Mouse (Mus musculus): ENCODE data around the gene Homer3. TPM values are rescaled to one million over a fixed set of nuclear protein-coding genes. Genes with fewer than 3 reads are reported as not detected.

Homer3 gene
- total and polyA plus RNA-seq, 2 experiments from 2014 or later, result 21.2 to 40.3 TPM

GRCm38 (mm10) chr8:70343696-70344095, 61.1 kb downstream of the Homer3 start:
- ATAC-seq, result peak; percentile 68; the same call in 1 of the 2 replicates
- 53% methylated on average over 6 of the region's 6 CpGs for WGBS
- H3K36me3 ChIP-seq (ENCODE audit: insufficient read depth, low read length), result peaks cover 35% of the 10 kb centered on the region

More at GRCm38 (mm10) chr8:70343696-70344095, 61.1 kb downstream of the Homer3 start:
- Histone ChIP-seq H3K4me1 (ENCODE audit: insufficient read depth, low read length) (no peaks in the 10 kb centered on the region), H3K4me3 (ENCODE audit: low read length) (no peak overlapping the region), H3K9ac (replicated peaks; ENCODE audit: low read length) (no peak overlapping the region), H3K9me3 (ENCODE audit: low read length) (no peaks in the 10 kb centered on the region), H3K27me3 (ENCODE audit: insufficient read depth, low read length) (no peaks in the 10 kb centered on the region), H3K27ac (no peak overlapping the region), H3K4me2 (ENCODE audit: low read depth, low read length) (no peak overlapping the region)
- TF ChIP-seq CTCF (IDR thresholded peaks at IDR 0.05; ENCODE audit: low read depth), result peak; percentile 80
- DNase-seq (ENCODE audit: low spot score), result peak; percentile 75

Other genes starting within 250 kb of the Homer3 start
- 155 and 172 TPM in 2 replicates for gene Mau2, start 240.1 kb upstream of the Homer3 start, total RNA-seq (2014; rRNA removed)
- gene Mau2, start 240.1 kb upstream of the Homer3 start, polyA plus RNA-seq (2015; fragmentation: Nextera tagmentation; extraction: Ambion mirVana), result 50.1 and 50.3 TPM in 2 replicates
- 15.1 and 15.4 TPM in 2 replicates for gene Sugp1, start 240.0 kb upstream of the Homer3 start, total RNA-seq (2014; rRNA removed)
- 42.9 and 47.1 TPM in 2 replicates for gene Sugp1, start 240.0 kb upstream of the Homer3 start, polyA plus RNA-seq (2015; fragmentation: Nextera tagmentation; extraction: Ambion mirVana)
- 0.25 TPM in 1 of 2 replicates, not detected in the other for gene Tm6sf2, start 209.9 kb upstream of the Homer3 start, total RNA-seq (2014; rRNA removed)
- 0.19 and 0.37 TPM in 2 replicates for gene Tm6sf2, start 209.9 kb upstream of the Homer3 start, polyA plus RNA-seq (2015; fragmentation: Nextera tagmentation; extraction: Ambion mirVana)
- 2.0 and 4.5 TPM in 2 replicates for gene Hapln4, start 199.4 kb upstream of the Homer3 start, total RNA-seq (2014; rRNA removed)
- gene Hapln4, start 199.4 kb upstream of the Homer3 start, polyA plus RNA-seq (2015; fragmentation: Nextera tagmentation; extraction: Ambion mirVana), result 2.5 and 2.9 TPM in 2 replicates
- gene Ncan, start 162.0 kb upstream of the Homer3 start, total RNA-seq (2014; rRNA removed), result 429 and 473 TPM in 2 replicates
- gene Ncan, start 162.0 kb upstream of the Homer3 start, polyA plus RNA-seq (2015; fragmentation: Nextera tagmentation; extraction: Ambion mirVana), result 155 and 183 TPM in 2 replicates
- gene Nr2c2ap, start 151.5 kb upstream of the Homer3 start, total RNA-seq (2014; rRNA removed), result 6.1 and 9.4 TPM in 2 replicates
- 48.5 and 50.2 TPM in 2 replicates for gene Nr2c2ap, start 151.5 kb upstream of the Homer3 start, polyA plus RNA-seq (2015; fragmentation: Nextera tagmentation; extraction: Ambion mirVana)
- gene Rfxank, start 143.7 kb upstream of the Homer3 start, total RNA-seq (2014; rRNA removed), result 13.8 and 20.5 TPM in 2 replicates
- gene Rfxank, start 143.7 kb upstream of the Homer3 start, polyA plus RNA-seq (2015; fragmentation: Nextera tagmentation; extraction: Ambion mirVana), result 8.4 and 9.7 TPM in 2 replicates
- 71.4 and 74.0 TPM in 2 replicates for gene Borcs8, start 143.3 kb upstream of the Homer3 start, total RNA-seq (2014; rRNA removed)
- 47.5 and 55.0 TPM in 2 replicates for gene Borcs8, start 143.3 kb upstream of the Homer3 start, polyA plus RNA-seq (2015; fragmentation: Nextera tagmentation; extraction: Ambion mirVana)
- 0.40 and 0.52 TPM in 2 replicates for gene Mef2b, start 143.1 kb upstream of the Homer3 start, total RNA-seq (2014; rRNA removed)
- 0.90 and 1.1 TPM in 2 replicates for gene Mef2b, start 143.1 kb upstream of the Homer3 start, polyA plus RNA-seq (2015; fragmentation: Nextera tagmentation; extraction: Ambion mirVana)
- 53.7 and 72.4 TPM in 2 replicates for gene Tmem161a, start 110.5 kb upstream of the Homer3 start, total RNA-seq (2014; rRNA removed)
- gene Tmem161a, start 110.5 kb upstream of the Homer3 start, polyA plus RNA-seq (2015; fragmentation: Nextera tagmentation; extraction: Ambion mirVana), result 45.2 and 46.4 TPM in 2 replicates
- 12.0 and 17.1 TPM in 2 replicates for gene Slc25a42, start 70.5 kb upstream of the Homer3 start, total RNA-seq (2014; rRNA removed)
- gene Slc25a42, start 70.5 kb upstream of the Homer3 start, polyA plus RNA-seq (2015; fragmentation: Nextera tagmentation; extraction: Ambion mirVana), result 8.2 and 8.3 TPM in 2 replicates
- gene Sugp2, start 48.6 kb upstream of the Homer3 start, total RNA-seq (2014; rRNA removed), result 123 and 128 TPM in 2 replicates
- 56.7 and 61.4 TPM in 2 replicates for gene Sugp2, start 48.6 kb upstream of the Homer3 start, polyA plus RNA-seq (2015; fragmentation: Nextera tagmentation; extraction: Ambion mirVana)
- gene Armc6, start 48.4 kb upstream of the Homer3 start, total RNA-seq (2014; rRNA removed), result 108 TPM in 2 replicates
- gene Armc6, start 48.4 kb upstream of the Homer3 start, polyA plus RNA-seq (2015; fragmentation: Nextera tagmentation; extraction: Ambion mirVana), result 96.4 and 102 TPM in 2 replicates
- 36.4 and 53.8 TPM in 2 replicates for gene Ddx49, start 19.7 kb downstream of the Homer3 start, total RNA-seq (2014; rRNA removed)
- 40.4 and 47.5 TPM in 2 replicates for gene Ddx49, start 19.7 kb downstream of the Homer3 start, polyA plus RNA-seq (2015; fragmentation: Nextera tagmentation; extraction: Ambion mirVana)
- gene Cope, start 19.7 kb downstream of the Homer3 start, total RNA-seq (2014; rRNA removed), result 126 and 159 TPM in 2 replicates
- 286 and 291 TPM in 2 replicates for gene Cope, start 19.7 kb downstream of the Homer3 start, polyA plus RNA-seq (2015; fragmentation: Nextera tagmentation; extraction: Ambion mirVana)
- 92.5 and 101 TPM in 2 replicates for gene Cers1, start 32.9 kb downstream of the Homer3 start, total RNA-seq (2014; rRNA removed)
- 43.4 and 45.5 TPM in 2 replicates for gene Cers1, start 32.9 kb downstream of the Homer3 start, polyA plus RNA-seq (2015; fragmentation: Nextera tagmentation; extraction: Ambion mirVana)
- gene Gdf1, start 47.0 kb downstream of the Homer3 start, total RNA-seq (2014; rRNA removed), result 5.3 and 8.4 TPM in 2 replicates
- 6.0 and 6.9 TPM in 2 replicates for gene Gdf1, start 47.0 kb downstream of the Homer3 start, polyA plus RNA-seq (2015; fragmentation: Nextera tagmentation; extraction: Ambion mirVana)
- 40.4 and 48.4 TPM in 2 replicates for gene Upf1, start 70.5 kb downstream of the Homer3 start, total RNA-seq (2014; rRNA removed)
- 8.6 and 10.3 TPM in 2 replicates for gene Upf1, start 70.5 kb downstream of the Homer3 start, polyA plus RNA-seq (2015; fragmentation: Nextera tagmentation; extraction: Ambion mirVana)
- gene Comp, start 90.7 kb downstream of the Homer3 start, total RNA-seq (2014; rRNA removed), result 0.21 and 0.29 TPM in 2 replicates
- 0.25 and 0.33 TPM in 2 replicates for gene Comp, start 90.7 kb downstream of the Homer3 start, polyA plus RNA-seq (2015; fragmentation: Nextera tagmentation; extraction: Ambion mirVana)
- 51.8 and 54.0 TPM in 2 replicates for gene Crtc1, start 156.8 kb downstream of the Homer3 start, total RNA-seq (2014; rRNA removed)
- gene Crtc1, start 156.8 kb downstream of the Homer3 start, polyA plus RNA-seq (2015; fragmentation: Nextera tagmentation; extraction: Ambion mirVana), result 31.5 and 39.3 TPM in 2 replicates
- 61.8 and 65.4 TPM in 2 replicates for gene Klhl26, start 194.1 kb downstream of the Homer3 start, total RNA-seq (2014; rRNA removed)
- gene Klhl26, start 194.1 kb downstream of the Homer3 start, polyA plus RNA-seq (2015; fragmentation: Nextera tagmentation; extraction: Ambion mirVana), result 33.6 and 35.8 TPM in 2 replicates
- 196 and 198 TPM in 2 replicates for gene Tmem59l, start 204.5 kb downstream of the Homer3 start, total RNA-seq (2014; rRNA removed)
- 191 and 205 TPM in 2 replicates for gene Tmem59l, start 204.5 kb downstream of the Homer3 start, polyA plus RNA-seq (2015; fragmentation: Nextera tagmentation; extraction: Ambion mirVana)
- gene Crlf1, start 210.3 kb downstream of the Homer3 start, total RNA-seq (2014; rRNA removed), result 6.5 and 26.7 TPM in 2 replicates
- gene Crlf1, start 210.3 kb downstream of the Homer3 start, polyA plus RNA-seq (2015; fragmentation: Nextera tagmentation; extraction: Ambion mirVana), result 16.3 and 17.3 TPM in 2 replicates
- gene Rex1bd, start 223.9 kb downstream of the Homer3 start, total RNA-seq (2014; rRNA removed), result 140 TPM in 2 replicates
- 188 and 190 TPM in 2 replicates for gene Rex1bd, start 223.9 kb downstream of the Homer3 start, polyA plus RNA-seq (2015; fragmentation: Nextera tagmentation; extraction: Ambion mirVana)
- 510 and 535 TPM in 2 replicates for gene Uba52, start 228.0 kb downstream of the Homer3 start, total RNA-seq (2014; rRNA removed)
- gene Uba52, start 228.0 kb downstream of the Homer3 start, polyA plus RNA-seq (2015; fragmentation: Nextera tagmentation; extraction: Ambion mirVana), result 717 and 784 TPM in 2 replicates
- 532 and 593 TPM in 2 replicates for gene Fkbp8, start 244.9 kb downstream of the Homer3 start, total RNA-seq (2014; rRNA removed)
- gene Fkbp8, start 244.9 kb downstream of the Homer3 start, polyA plus RNA-seq (2015; fragmentation: Nextera tagmentation; extraction: Ambion mirVana), result 343 and 360 TPM in 2 replicates
- gene Kxd1, start 245.1 kb downstream of the Homer3 start, total RNA-seq (2014; rRNA removed), result 48.7 and 56.8 TPM in 2 replicates
- gene Kxd1, start 245.1 kb downstream of the Homer3 start, polyA plus RNA-seq (2015; fragmentation: Nextera tagmentation; extraction: Ambion mirVana), result 53.8 and 56.6 TPM in 2 replicates